Mouse (Mus musculus): Measurements from ENCODE around the gene Hscb.

The Hscb gene

GRCm38 (mm10) chr5:110831036-110831720, 8.4 kb downstream of the Hscb start:
- DNase-seq (ENCODE audit: low spot score), result no peak

DNA sequence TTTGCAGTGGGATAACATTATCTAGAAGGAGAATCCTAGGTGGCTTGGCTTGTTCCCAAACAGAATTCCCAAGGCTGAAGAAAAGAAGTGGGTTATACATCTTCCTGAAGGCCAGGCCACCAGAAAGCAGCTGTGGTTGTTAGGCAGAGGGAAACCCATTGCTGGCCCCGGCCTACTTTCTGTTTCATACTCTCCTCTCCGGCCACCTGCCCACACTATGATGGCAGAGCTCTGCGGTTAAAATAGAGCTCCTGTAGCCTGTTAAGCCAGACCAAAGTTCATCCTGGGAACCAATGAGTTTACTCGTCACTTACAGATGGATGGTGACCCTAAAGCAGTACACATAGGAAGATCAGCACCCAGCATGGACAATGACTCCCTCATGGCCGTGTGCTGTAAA, 12.0 kb downstream of the Hscb start:
- DNase-seq (ENCODE audit: low spot score), result no peak

DNA sequence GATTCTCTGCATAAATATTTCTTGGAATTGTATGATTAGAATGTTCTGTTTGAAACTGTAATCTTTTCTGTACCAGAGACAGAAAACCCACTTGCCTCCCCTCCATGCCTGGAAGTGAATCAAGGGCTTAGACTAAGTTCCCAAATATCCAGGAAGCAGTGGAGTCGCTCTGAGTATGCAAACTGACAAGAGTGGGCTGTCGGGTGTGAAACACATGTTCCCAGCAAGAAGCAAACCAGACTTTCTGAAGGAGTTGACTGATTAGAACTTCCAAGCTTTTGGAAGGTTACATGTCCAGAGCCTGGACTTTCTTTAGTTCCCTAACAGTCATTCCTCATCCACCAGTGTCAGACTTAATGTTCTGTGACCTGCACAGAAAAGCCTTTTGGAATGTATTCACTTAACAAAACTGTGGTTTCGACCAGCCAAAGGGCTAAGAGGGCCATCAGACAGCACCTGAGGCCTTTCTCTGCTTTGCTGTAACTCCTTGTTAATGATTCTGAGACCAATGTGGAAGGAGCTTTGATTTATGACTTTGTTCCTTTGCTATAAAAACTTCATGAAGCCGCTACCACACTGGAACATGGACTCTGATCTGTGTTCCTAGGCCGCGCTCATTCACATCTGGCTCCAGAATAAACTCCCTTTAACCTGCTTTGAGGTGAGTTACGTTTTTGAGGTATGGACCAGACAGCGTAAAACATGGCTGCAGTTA, 12.6 kb downstream of the Hscb start:
- no peak for DNase-seq (ENCODE audit: low spot score)

DNA sequence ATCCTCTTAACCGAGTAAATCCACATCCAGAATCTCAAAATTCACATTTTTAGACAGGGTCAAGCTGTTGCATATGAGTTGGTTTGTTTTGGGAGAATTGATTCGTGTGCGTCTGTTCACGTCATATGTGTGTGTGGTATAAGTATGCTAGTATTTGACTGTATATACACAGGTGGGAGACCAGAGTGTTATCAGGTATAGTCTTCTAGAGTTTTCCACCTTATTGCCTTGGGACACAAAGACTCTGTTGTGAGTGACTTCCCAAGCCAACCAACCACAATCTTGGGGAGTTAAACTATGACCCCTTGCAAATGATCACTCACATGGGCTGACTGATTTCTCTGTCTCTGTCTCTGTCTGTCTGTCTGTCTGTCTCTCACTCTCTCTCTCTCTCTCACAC, 15.2 kb downstream of the Hscb start:
- DNase-seq (ENCODE audit: low spot score), result no peak

GRCm38 (mm10) chr5:110809667-110810325, 29.8 kb downstream of the Hscb start, which contains the start of gene Ulk1:
Gene Ulk1, minus strand, starts transcription at chr5:110810097.
- peak; percentile 99 for DNase-seq (ENCODE audit: low spot score)

- peak; percentile 18 for DNase-seq (ENCODE audit: low spot score)
Observed at GRCm38 (mm10) chr5:110808821-110809666, 30.5 kb downstream of the Hscb start.

DNA sequence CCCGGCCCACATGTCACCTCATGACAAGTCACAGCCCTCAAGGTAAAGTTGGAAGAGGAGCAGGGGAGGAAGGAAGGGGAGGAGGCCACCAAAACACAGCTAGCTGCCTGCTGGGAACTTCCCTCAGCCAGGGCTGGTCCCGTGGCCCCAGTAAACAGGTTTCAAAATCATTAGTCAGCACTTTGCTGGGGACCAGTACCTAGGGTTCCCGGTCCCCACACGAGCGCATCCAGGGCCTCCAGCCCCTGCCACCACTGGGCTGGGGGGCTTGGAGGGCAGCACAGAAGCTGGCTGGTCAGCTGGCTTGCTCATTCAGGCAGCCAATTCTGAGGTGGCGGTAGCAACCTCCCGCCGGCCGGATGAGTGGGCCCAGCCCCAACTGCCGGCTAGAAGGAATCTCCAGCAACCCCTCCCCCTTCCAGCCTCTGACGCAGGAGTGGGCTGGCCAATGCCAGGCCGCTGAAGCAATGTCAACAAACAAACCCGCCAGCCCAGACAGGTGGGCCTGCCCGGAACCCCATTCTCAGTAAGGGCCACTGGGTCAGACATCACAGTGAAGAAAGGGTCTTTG, 31.4 kb downstream of the Hscb start:
- peak; percentile 67 for DNase-seq (ENCODE audit: low spot score)

- no peak for DNase-seq (ENCODE audit: low spot score)
Observed at GRCm38 (mm10) chr5:110807453-110807852, 32.1 kb downstream of the Hscb start.

DNA sequence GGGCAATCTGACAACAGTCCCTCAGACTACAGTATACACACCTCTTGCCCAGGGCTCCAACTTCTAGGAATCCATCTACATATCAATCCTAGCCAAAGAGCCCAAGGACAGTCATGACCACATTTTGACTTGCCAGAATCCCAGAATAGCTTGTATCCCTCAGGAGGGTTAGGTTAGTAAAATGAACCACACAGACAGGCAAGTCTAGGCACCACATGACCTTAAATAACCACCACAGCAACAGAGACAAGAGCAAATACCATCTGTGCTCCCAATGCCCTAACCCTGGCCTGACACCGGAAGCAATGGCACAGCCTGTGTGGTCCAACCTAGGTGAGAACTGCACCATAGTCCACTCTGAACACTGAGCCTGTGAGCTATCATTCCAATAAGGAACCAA, 32.9 kb downstream of the Hscb start:
- no peak for DNase-seq (ENCODE audit: low spot score)

GRCm38 (mm10) chr5:110806154-110806553, 33.4 kb downstream of the Hscb start:
- no peak for DNase-seq (ENCODE audit: low spot score)

DNA sequence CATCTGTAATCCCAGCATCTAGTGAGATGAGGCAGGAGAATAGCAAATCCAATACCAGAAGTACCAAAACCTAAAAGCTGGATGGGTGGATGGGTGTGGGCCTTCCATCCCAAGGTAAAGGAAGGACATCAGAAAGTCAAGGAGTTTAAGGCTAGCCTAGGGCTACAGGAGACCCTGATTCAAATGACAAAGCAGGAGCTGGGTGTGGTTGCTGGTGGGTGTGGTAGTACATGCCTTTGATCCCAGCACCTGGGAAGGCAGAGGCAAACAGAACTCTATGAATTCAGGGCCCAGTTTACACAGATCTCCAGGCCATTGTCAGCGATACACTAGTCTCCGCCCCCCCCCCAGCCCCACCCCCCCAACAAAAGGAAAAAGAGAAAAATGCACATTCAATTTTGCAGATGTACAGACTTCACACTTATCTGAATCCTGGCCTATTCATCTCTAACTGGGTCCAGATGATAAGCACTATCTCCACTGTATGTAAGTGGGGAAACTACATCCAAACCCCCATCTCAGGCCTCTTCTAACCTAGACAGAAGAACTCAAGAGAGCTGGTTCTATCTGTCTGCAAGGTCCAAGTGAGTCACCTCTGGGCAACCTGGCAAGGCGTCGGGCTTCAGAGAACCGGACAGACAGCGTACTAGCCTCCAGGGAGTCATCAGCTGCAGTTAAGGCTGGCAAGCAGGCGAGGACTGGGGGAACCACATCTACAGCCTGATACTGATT, 35.4 kb downstream of the Hscb start:
- no peak for DNase-seq (ENCODE audit: low spot score)

- no peak for DNase-seq (ENCODE audit: low spot score)
Observed at GRCm38 (mm10) chr5:110802809-110803208, 36.8 kb downstream of the Hscb start.

GRCm38 (mm10) chr5:110802186-110802585, 37.4 kb downstream of the Hscb start:
- DNase-seq (ENCODE audit: low spot score), result no peak

GRCm38 (mm10) chr5:110801036-110801624, 38.4 kb downstream of the Hscb start:
- DNase-seq (ENCODE audit: low spot score), result no peak

GRCm38 (mm10) chr5:110797696-110798095, 41.9 kb downstream of the Hscb start:
- DNase-seq (ENCODE audit: low spot score), result no peak

GRCm38 (mm10) chr5:110794363-110794762, 45.2 kb downstream of the Hscb start:
- no peak for DNase-seq (ENCODE audit: low spot score)

DNA sequence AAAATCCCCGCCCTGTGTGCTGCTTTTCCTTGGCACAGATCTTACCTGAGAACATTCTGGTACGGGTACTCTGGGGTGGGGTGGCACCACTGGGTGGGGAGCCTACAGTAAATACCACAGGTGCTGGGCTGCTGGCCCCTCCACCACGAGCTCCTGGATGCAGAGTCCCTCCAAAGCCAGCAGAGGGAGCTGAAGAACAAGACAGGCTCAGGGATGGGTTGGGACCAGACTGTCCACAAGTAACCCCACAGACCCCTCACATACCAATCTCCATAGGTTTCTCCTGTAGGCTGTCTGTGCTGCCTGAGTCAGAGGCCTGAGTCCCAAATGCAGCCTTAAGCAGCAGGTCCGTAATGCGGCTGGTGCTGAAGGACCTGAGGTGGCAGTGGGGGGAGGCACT, 50.9 kb downstream of the Hscb start:
- peak; percentile 28 for DNase-seq (ENCODE audit: low spot score)

- no peak for DNase-seq (ENCODE audit: low spot score)
Observed at GRCm38 (mm10) chr5:110786081-110786835, 53.3 kb downstream of the Hscb start.

DNA sequence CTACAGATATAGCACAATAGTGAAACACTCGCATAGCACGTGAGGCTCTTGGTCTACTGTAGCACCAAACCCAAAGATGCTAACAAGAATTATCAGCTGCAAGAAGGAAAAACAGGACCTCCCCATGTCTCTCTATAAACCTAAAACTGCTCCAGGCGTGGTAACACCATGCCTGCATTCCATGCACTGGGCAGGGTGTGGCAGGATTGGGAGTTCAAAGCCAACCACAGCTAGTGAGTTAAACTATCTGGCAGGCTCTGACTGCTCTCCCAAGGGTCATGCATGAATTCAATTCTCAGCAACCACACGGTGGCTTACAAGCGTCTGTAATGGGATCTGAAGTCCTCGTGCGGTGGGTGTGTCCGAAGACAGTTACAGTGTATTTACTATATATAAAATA, 56.4 kb downstream of the Hscb start:
- DNase-seq (ENCODE audit: low spot score), result no peak
